Mouse (Mus musculus): Measurements from ENCODE around the gene Acadl.

DNA sequence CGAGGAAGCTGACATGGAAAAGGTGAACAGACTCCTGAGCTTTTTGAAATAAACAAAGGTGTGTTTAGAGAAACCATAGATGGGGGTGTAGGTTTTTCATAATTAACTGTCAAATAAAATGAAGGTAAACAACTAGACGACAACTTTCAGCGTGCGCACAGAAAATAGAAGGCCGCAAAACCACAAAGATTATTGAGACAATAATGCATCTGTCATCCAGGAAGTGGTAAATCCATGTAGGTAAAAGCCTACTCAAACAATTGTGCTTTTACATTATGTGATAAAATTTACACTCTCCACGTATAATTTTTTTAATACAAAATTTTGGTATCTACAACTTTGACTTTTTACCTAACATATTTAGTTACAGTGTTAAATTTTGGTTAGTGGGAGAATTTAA is 11.7 kb upstream of the Acadl start:
- TF ChIP-seq MYOG (IDR thresholded peaks at IDR 0.05; ENCODE audit: control insufficient read depth in 1 of 3, insufficient read depth in 1 of 3, insufficient read length in 2 of 3, low read depth in 2 of 3) (no peak), REST (IDR thresholded peaks at IDR 0.05; ENCODE audit: insufficient read depth, insufficient read length) (no peak), POLR2A (IDR thresholded peaks at IDR 0.05; ENCODE audit: insufficient read length, low read depth) (no peak), MAX (IDR thresholded peaks at IDR 0.05; ENCODE audit: low read depth) (no peak), CEBPB (IDR thresholded peaks at IDR 0.05; ENCODE audit: insufficient read depth, poor library complexity, severe bottlenecking) (no peak), SRF (IDR thresholded peaks at IDR 0.05; ENCODE audit: control insufficient read depth, insufficient read length, low read depth) (no peak), E2F4 (IDR thresholded peaks at IDR 0.05; ENCODE audit: insufficient read depth) (no peak), USF1 (IDR thresholded peaks at IDR 0.05; ENCODE audit: low read depth) (no peak), POLR2AphosphoS2 (IDR thresholded peaks at IDR 0.05; ENCODE audit: insufficient read length, low read depth) (no peak), MYOD1 (IDR thresholded peaks at IDR 0.05; ENCODE audit: control insufficient read depth in 1 of 3, insufficient read length in 2 of 3, low read depth in 2 of 3) (no peak), TCF12 (IDR thresholded peaks at IDR 0.05; ENCODE audit: insufficient read depth, poor library complexity, severe bottlenecking) (no peak), TCF3 (IDR thresholded peaks at IDR 0.05; ENCODE audit: insufficient read length, low read depth) (no peak)

Data from myocyte (in vitro differentiated cells).